Mouse (Mus musculus) stomach, embryonic 15.5 days (tissue): ENCODE measurements at regions not wholly inside any gene's neighbourhood (a gene's known extent, or its start where the extent isn't known, plus 50 kb on each side); places are given as distances from the start of the nearest gene placed in this dataset.

Source experiments
- ATAC-seq: fragments of 200-750 bp; cut with Nextera tagmentation; 2 replicates; pipeline ENCODE4 v1.8.0; 2017; ENCODE audit warnings: low read depth, moderate number of reproducible peaks, moderate TSS enrichment; ENCODE audit not compliant: insufficient read depth, low FRiP score
- H3K27ac ChIP-seq: fragments of 300-500 bp; sonication (generic); 2 replicates; pipeline ENCODE4 v1.5.1; 2015; ENCODE audit warnings: mild to moderate bottlenecking, inconsistent platforms
- H3K27me3 ChIP-seq: fragments of 300-500 bp; sonication (generic); replicated peaks from 2 replicates; pipeline ENCODE4 v1.6.1; 2015; ENCODE audit warnings: inconsistent platforms
- H3K36me3 ChIP-seq: fragments of 300-500 bp; sonication (generic); 2 replicates; pipeline ENCODE4 v1.6.1; 2015; ENCODE audit warnings: inconsistent platforms
- H3K4me1 ChIP-seq: fragments of 300-500 bp; sonication (generic); 2 replicates; pipeline ENCODE4 v1.6.1; 2015; ENCODE audit warnings: inconsistent platforms
- H3K4me2 ChIP-seq: fragments of 300-500 bp; sonication (generic); 2 replicates; pipeline ENCODE4 v1.6.1; 2015; ENCODE audit warnings: mild to moderate bottlenecking, inconsistent platforms
- H3K4me3 ChIP-seq: fragments of 300-500 bp; sonication (generic); replicated peaks from 2 replicates; pipeline ENCODE4 v1.5.1; 2015; ENCODE audit warnings: inconsistent platforms
- H3K9ac ChIP-seq: fragments of 300-500 bp; sonication (generic); 2 replicates; pipeline ENCODE4 v1.6.1; 2015; ENCODE audit warnings: inconsistent platforms
- H3K9me3 ChIP-seq: fragments of 300-500 bp; sonication (generic); 2 replicates; pipeline ENCODE4 v1.6.1; 2016; ENCODE audit warnings: inconsistent platforms
- WGBS: fragments of 180-500 bp; shearing (Covaris S2); methylation state at CpG from one replicate; pipeline ENCODE4 v1.1.7; 2015; 5-methylcytosine and 5-hydroxymethylcytosine counted together

DNA sequence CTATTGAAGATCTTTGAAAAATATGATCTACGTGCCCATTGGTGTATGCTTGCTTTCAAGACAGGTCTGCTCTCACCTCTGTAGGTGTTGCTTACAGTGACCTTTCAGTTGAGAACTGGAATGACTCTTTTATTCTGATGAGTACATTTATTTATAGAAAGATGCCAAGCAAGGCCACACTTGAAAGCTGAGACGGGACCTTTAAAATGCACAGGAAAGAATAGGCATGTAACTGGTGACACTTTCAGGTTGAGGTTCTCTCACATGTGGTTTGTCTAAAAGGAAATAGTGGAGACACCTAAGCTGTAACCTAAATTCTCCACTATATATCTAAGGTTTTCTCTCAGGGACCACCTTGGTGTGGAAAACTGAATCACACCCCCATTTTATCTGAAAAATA lies 326.0 kb upstream of the Cblb start:
- H3K9me3 ChIP-seq, result no peaks in the 10 kb centered on the region
- H3K4me1 ChIP-seq, result no peaks in the 10 kb centered on the region
- WGBS, result 72% methylated on average over 2 of the region's 2 CpGs
- no peak overlapping the region for H3K4me3 ChIP-seq
- H3K27me3 ChIP-seq, result no peaks in the 10 kb centered on the region
- ATAC-seq, result no peak
- H3K9ac ChIP-seq, result no peak overlapping the region
- H3K36me3 ChIP-seq, result no peaks in the 10 kb centered on the region
- no peak overlapping the region for H3K4me2 ChIP-seq
- H3K27ac ChIP-seq, result no peak overlapping the region

DNA sequence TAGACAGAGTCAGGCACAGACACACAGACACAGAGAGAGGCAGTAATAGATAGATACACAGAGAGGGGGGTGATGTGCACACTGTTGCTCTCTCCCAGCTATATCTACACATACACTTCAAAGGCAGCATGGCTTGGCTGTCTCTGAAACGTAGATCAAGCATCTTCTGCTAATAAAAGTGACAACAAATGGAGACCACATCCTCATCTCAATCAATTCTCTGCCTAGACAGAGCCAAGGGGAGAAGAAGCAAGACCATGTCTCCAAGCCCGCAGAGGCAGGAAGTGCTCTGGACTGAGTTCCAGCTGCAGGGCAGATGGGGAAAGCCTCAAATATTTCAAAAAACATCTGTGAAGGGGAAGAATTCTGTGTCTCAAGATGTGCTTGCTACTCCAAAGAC lies 312.3 kb upstream of the Cblb start:
- no peak overlapping the region for H3K9ac ChIP-seq
- H3K27me3 ChIP-seq, result no peaks in the 10 kb centered on the region
- H3K4me1 ChIP-seq, result no peaks in the 10 kb centered on the region
- no peaks in the 10 kb centered on the region for H3K9me3 ChIP-seq
- no peak overlapping the region for H3K4me2 ChIP-seq
- no peak overlapping the region for H3K4me3 ChIP-seq
- no peak overlapping the region for H3K27ac ChIP-seq
- no peak for ATAC-seq
- 62% methylated on average over 2 of the region's 2 CpGs for WGBS
- H3K36me3 ChIP-seq, result no peaks in the 10 kb centered on the region

DNA sequence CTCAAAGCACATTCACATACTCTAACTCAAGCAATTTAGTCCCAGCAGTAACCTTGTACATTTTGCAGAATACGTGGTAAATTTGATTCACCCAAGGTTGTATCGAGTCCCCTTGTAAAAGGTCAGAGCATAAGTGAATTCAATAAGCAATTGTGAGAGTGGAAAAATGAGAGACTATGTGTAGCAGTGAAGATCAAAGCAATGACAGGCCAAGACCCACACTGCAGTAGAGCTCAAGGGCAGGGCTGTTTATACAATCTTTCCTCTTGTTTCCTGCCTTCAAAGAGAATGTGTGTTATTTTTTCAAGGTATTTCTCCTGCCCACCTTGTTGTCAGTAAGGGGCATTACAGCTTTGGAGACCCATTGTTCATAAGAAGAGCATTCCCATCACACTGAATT lies 311.4 kb upstream of the Cblb start:
- no peaks in the 10 kb centered on the region for H3K27me3 ChIP-seq
- 67% methylated on average over 2 of the region's 2 CpGs for WGBS
- no peaks in the 10 kb centered on the region for H3K36me3 ChIP-seq
- ATAC-seq, result no peak
- H3K9me3 ChIP-seq, result no peaks in the 10 kb centered on the region
- no peak overlapping the region for H3K27ac ChIP-seq
- H3K4me3 ChIP-seq, result no peak overlapping the region
- H3K4me2 ChIP-seq, result no peak overlapping the region
- H3K4me1 ChIP-seq, result no peaks in the 10 kb centered on the region
- H3K9ac ChIP-seq, result no peak overlapping the region

DNA sequence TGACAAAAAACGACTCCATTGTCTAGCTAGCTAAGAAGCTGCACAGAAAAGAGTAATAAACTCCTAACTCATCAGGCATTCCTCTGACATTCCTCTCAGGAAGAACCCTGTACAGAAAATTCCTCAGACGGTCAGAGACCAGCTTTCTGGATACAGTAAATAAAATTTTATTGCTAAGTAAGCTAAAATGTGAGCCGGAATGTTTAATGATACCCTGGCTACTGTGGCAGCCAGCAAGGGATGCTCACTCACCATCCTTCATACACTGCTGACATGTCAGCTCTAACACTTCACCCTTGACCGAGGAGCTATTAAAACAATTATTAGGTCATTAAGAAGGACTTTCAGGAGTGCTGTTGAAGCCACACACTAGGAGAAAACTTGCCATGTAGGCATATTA lies 308.3 kb upstream of the Cblb start:
- no peak for ATAC-seq
- H3K27me3 ChIP-seq, result no peaks in the 10 kb centered on the region
- no peaks in the 10 kb centered on the region for H3K9me3 ChIP-seq
- H3K27ac ChIP-seq, result no peak overlapping the region
- H3K4me1 ChIP-seq, result no peaks in the 10 kb centered on the region
- H3K9ac ChIP-seq, result no peak overlapping the region
- H3K4me2 ChIP-seq, result no peak overlapping the region
- WGBS, result 46% methylated on average over 4 of the region's 4 CpGs
- no peak overlapping the region for H3K4me3 ChIP-seq
- no peaks in the 10 kb centered on the region for H3K36me3 ChIP-seq

DNA sequence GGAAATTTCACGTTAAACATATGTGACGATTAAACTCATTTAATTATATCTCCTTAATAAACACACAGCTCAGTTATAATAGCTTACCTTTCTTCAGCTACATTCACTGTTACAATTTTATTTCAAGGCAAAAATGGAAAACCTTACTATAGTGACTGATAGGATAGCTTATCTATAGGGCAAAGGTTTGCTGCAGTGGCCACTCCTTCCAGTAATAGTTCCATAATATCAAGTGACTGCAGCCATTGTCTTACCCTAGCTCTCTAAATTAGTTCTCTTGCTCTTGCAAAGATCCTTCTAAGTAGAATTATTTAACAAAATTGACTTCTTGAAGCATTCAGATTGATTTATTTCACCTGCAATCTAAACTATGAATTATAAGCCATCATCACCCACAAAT lies 289.1 kb upstream of the Cblb start:
- no peak overlapping the region for H3K4me3 ChIP-seq
- H3K9me3 ChIP-seq, result no peaks in the 10 kb centered on the region
- no peaks in the 10 kb centered on the region for H3K27me3 ChIP-seq
- no peak for ATAC-seq
- no peaks in the 10 kb centered on the region for H3K36me3 ChIP-seq
- H3K4me2 ChIP-seq, result no peak overlapping the region
- H3K27ac ChIP-seq, result no peak overlapping the region
- WGBS, result 91% methylated on average over 2 of the region's 2 CpGs
- no peaks in the 10 kb centered on the region for H3K4me1 ChIP-seq
- no peak overlapping the region for H3K9ac ChIP-seq

DNA sequence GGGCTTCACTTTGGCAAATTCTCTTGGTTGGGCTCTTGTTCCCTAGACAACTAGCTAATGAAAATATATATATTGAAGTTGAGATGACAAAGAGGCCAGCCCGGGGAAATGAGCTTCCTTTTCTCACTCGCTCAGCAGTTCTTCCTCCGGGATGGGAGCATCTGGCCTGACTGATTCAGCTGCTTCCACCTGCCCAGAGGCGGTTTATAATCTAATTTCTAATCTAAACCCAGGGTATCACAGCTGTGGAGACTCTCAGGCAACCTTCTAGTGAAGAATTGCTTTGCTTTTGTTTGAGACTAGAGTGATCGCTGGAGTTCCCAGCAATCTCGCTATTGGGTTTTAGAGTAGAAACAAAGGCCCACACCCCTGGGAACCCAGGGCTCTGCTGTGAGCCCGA lies 279.1 kb upstream of the Cblb start:
- H3K27ac ChIP-seq, result no peak overlapping the region
- no peaks in the 10 kb centered on the region for H3K27me3 ChIP-seq
- H3K9me3 ChIP-seq, result no peaks in the 10 kb centered on the region
- no peaks in the 10 kb centered on the region for H3K36me3 ChIP-seq
- H3K4me1 ChIP-seq, result no peaks in the 10 kb centered on the region
- ATAC-seq, result no peak
- no peak overlapping the region for H3K4me2 ChIP-seq
- H3K9ac ChIP-seq, result no peak overlapping the region
- no peak overlapping the region for H3K4me3 ChIP-seq
- WGBS, result 56% methylated on average over 7 of the region's 7 CpGs

DNA sequence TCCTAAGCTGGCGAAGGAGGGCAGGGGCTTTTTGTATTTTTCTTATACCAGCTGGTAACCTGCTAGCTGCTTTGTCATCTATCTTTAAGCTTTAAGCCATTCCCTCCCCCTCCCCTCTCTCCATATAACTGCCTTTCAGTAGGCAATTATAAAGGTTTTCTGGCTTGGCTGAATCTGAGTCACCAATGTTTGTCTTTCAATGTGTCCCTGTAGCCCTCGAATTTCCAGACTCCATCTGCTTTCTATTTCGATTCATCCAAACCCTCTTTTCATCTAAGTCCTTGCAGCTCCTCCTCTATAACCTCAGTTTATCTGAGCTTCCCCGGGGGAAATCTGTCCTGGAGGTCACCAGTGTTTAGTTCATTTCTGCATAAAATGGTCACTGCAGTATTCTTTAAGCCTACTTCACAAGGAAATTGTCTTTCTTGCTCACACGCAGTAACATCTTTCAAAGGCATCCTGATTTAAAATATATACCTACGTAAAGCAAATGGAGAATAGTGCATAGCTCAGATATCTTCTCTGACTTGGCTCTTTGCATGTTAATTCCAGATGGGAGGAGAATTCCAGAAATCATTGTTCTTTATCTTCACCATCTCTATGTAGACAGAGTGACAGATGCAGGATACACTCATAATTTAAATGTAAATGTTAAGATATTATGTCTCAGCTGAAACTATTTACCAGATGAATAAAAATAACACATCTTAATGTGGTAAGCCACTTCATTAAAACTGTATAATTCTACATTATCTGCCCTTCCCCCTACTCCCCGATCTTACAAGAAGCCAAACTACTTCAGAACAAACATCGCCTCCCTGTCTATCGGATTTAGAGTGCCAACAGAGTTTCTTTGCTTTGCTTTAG lies 272.4 kb upstream of the Cblb start:
- Histone ChIP-seq H3K36me3 (no peaks in the 10 kb centered on the region), H3K4me3 (no peak overlapping the region), H3K27ac (no peak overlapping the region), H3K9me3 (no peaks in the 10 kb centered on the region), H3K9ac (no peak overlapping the region), H3K4me2 (no peak overlapping the region), H3K27me3 (no peaks in the 10 kb centered on the region), H3K4me1 (no peaks in the 10 kb centered on the region)
- WGBS, result 45% methylated on average over 9 of the region's 9 CpGs
- ATAC-seq, result no peak

DNA sequence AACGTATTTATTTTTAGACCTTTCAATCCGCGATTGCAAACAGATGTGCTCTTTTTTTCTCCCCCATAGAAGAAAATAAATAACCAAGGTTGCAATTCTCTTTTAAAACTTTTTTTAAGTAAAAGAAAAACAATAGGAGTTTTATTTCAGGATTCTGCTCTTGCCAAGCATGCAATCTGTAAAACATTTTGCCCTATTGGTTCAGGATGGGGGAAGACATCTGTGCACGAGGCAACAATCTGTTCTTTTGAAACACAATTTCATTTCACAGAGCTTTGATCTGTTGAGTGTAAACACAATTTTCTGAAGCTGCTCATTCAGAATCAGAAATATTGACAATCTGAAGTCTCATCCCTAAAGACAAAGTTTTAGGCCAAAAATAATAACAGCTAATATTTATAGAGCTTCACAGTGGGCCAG lies 271.8 kb upstream of the Cblb start:
- ATAC-seq, result no peak
- Histone ChIP-seq H3K27me3 (no peaks in the 10 kb centered on the region), H3K4me2 (no peak overlapping the region), H3K27ac (no peak overlapping the region), H3K9ac (no peak overlapping the region), H3K36me3 (no peaks in the 10 kb centered on the region), H3K4me3 (no peak overlapping the region), H3K9me3 (no peaks in the 10 kb centered on the region), H3K4me1 (no peaks in the 10 kb centered on the region)
- WGBS, result 39% methylated on average over 4 of the region's 4 CpGs

DNA sequence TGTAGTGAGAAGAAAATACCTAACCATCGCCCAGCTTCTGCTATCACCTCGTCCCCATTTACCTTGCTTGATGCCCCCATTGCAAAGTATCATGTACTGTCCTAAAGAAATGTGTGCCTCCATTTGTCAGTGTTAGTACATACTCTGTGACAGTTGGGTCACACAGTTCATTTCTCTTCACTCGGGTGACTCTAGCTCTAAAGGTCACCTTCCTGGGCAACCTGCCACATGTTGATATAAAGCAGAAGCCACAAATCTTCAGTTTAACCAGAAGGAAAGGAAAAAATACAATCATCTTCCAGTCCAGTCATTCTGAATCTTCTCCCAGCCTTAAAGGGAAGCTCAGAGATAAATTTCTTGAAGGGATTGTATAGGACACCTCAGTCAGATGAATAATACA lies 263.5 kb upstream of the Cblb start:
- no peak for ATAC-seq
- no peak overlapping the region for H3K9ac ChIP-seq
- H3K9me3 ChIP-seq, result no peaks in the 10 kb centered on the region
- no peak overlapping the region for H3K4me2 ChIP-seq
- H3K36me3 ChIP-seq, result no peaks in the 10 kb centered on the region
- H3K4me3 ChIP-seq, result no peak overlapping the region
- no peaks in the 10 kb centered on the region for H3K27me3 ChIP-seq
- 57% methylated on average over 3 of the region's 3 CpGs for WGBS
- H3K27ac ChIP-seq, result no peak overlapping the region
- no peaks in the 10 kb centered on the region for H3K4me1 ChIP-seq

DNA sequence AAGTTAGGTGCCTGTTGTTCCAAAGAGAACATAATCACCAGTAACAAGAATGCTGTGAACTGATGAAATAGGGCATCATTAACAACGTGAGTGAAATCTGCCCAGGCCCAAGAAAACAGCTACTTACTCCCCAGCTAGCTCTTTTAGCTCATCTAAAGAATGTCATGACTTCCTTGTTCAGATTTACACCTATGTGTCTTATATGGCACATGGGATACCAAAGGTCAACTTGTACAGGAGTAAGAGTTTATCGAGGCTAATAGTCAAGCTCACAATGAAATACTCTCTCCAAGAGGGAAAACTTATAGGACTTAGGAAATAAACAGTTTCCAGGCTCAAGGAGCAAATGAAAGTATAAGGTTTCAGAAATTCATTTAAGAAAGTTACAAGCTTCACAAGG lies 252.1 kb upstream of the Cblb start:
- Histone ChIP-seq H3K9ac (no peak overlapping the region), H3K9me3 (no peaks in the 10 kb centered on the region), H3K4me1 (no peaks in the 10 kb centered on the region), H3K27me3 (no peaks in the 10 kb centered on the region), H3K36me3 (no peaks in the 10 kb centered on the region), H3K4me3 (no peak overlapping the region), H3K4me2 (no peak overlapping the region), H3K27ac (no peak overlapping the region)
- no peak for ATAC-seq
- WGBS, result 68% methylated on average over 2 of the region's 2 CpGs

DNA sequence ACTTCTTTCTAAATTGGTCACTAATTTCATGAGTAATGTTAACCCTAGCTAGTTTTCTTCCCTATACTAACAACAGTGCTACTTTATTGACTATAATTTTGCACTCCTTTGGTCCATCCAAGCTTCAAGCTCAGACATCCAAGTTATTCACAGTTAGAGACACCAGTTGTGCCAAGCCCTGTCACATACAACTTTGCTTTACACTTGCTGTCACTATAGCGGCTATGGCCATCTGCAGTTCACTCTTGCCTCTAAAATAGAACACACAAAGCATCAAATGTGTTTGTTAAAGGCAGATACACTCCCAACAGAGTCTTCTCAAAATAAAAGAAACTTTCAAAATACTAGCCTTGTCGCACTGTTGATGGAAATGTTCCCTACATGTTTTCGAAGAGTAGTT lies 236.0 kb upstream of the Cblb start:
- no peak overlapping the region for H3K9ac ChIP-seq
- H3K4me1 ChIP-seq, result no peaks in the 10 kb centered on the region
- H3K27me3 ChIP-seq, result no peaks in the 10 kb centered on the region
- 94% methylated on average over 3 of the region's 3 CpGs for WGBS
- H3K9me3 ChIP-seq, result no peaks in the 10 kb centered on the region
- no peak overlapping the region for H3K27ac ChIP-seq
- ATAC-seq, result no peak
- no peak overlapping the region for H3K4me2 ChIP-seq
- no peaks in the 10 kb centered on the region for H3K36me3 ChIP-seq
- H3K4me3 ChIP-seq, result no peak overlapping the region

DNA sequence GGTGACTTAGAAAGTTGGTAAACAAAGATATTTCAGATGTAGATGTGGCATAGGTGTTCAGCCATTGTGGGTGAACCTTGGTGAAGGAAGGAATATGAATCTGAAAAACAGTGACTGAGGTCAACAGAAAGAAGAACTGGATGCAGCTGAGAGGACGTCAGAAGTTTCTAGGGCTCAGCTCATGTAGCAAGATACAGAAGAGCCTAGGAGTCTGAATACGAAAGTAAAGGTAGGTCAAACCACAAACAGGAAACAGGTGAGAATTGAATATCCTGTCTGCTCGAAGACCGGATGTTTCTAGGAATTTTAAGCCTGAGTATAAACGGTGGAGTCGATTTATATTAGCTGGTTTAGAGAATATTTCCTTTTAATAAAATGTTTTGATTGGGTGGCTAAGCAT lies 223.7 kb upstream of the Cblb start:
- Histone ChIP-seq H3K36me3 (no peaks in the 10 kb centered on the region), H3K4me2 (no peak overlapping the region), H3K27ac (no peak overlapping the region), H3K9me3 (no peaks in the 10 kb centered on the region), H3K4me1 (no peaks in the 10 kb centered on the region), H3K4me3 (no peak overlapping the region), H3K27me3 (no peaks in the 10 kb centered on the region), H3K9ac (no peak overlapping the region)
- 66% methylated on average over 6 of the region's 6 CpGs for WGBS
- no peak for ATAC-seq

DNA sequence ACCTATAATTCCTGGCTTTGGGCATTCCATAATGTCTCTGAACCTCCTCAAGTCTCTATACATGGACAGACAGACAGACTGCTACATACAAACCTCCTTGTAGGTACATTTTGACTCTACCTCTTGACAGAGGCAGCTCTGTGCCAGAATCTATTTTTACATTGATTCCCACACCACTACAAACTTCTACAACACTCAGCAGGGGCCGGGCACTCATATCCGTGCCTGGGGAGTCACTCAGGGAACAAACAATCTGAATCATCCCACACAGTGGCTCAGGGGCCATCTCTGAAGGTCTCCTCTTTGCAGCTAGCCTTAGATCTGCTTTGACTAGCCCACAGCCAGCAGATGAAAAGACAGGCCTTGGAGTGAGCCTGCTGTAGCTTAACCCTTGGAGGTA lies 221.9 kb upstream of the Cblb start:
- no peak overlapping the region for H3K4me2 ChIP-seq
- H3K27me3 ChIP-seq, result no peaks in the 10 kb centered on the region
- H3K4me3 ChIP-seq, result no peak overlapping the region
- ATAC-seq, result no peak
- H3K4me1 ChIP-seq, result no peaks in the 10 kb centered on the region
- no peak overlapping the region for H3K27ac ChIP-seq
- H3K36me3 ChIP-seq, result no peaks in the 10 kb centered on the region
- WGBS, result 71% methylated on average over 2 of the region's 2 CpGs
- H3K9ac ChIP-seq, result no peak overlapping the region
- no peaks in the 10 kb centered on the region for H3K9me3 ChIP-seq
